Mouse (Mus musculus) cerebellum, adult 2 months (tissue): Measurements from ENCODE around the gene Arpp21. TPM values are rescaled to one million over a fixed set of nuclear protein-coding genes. Genes with fewer than 3 reads are reported as not detected.
A peak's percentile ranks its signal among the peaks of the same experiment; 100 is the strongest.

Experiments
- DNase-seq, 2 experiments: peaks; one replicate each; pipeline ENCODE4 v3.0.0; 2021
- H3K27ac ChIP-seq: fragments of 200-500 bp; 2 replicates; pipeline ENCODE4 v1.5.1; 2012; ENCODE audit warnings: low read length, control low read depth, inconsistent platforms; ENCODE audit not compliant: insufficient read depth
- H3K27me3 ChIP-seq: fragments of 200-500 bp; 2 replicates; pipeline ENCODE4 v1.6.1; 2012; ENCODE audit warnings: inconsistent platforms, mild to moderate bottlenecking, low read length, moderate library complexity; ENCODE audit not compliant: control insufficient read depth, insufficient read depth
- H3K4me1 ChIP-seq: fragments of 200-500 bp; 2 replicates; pipeline ENCODE4 v1.6.1; 2011; ENCODE audit warnings: low read length; ENCODE audit not compliant: control insufficient read depth, insufficient read depth
- H3K4me3 ChIP-seq: fragments of 200-500 bp; replicated peaks from 2 replicates; pipeline ENCODE3; 2011; ENCODE audit warnings: mild to moderate bottlenecking, low read depth, low read length, control low read depth; ENCODE audit not compliant: insufficient read depth
- CTCF ChIP-seq: fragments of 200-500 bp; IDR thresholded peaks from 2 replicates; pipeline ENCODE4 v1.5.1; 2011; ENCODE audit warnings: low read depth, mild to moderate bottlenecking, control low read depth, low read length, moderate library complexity, borderline replicate concordance; ENCODE audit not compliant: insufficient read depth
- POLR2A ChIP-seq: fragments of 200-500 bp; IDR thresholded peaks from 2 replicates; pipeline ENCODE4 v1.6.1; 2011; ENCODE audit warnings: low read length, control low read depth, borderline replicate concordance; ENCODE audit not compliant: insufficient read depth
- WGBS: fragments of 180-500 bp; shearing (Covaris S2); methylation state at CpG from one replicate; pipeline ENCODE4 v1.1.7; 2018; 5-methylcytosine and 5-hydroxymethylcytosine counted together
- polyA plus RNA-seq: library from polyadenylated mRNA; depleted of rRNA; stranded (reverse); fragments of >200 nt; gene quantifications from 2 replicates; pipeline ENCODE4 v1.2.3, GENCODE M21; 2012

Gene Arpp21
- polyA plus RNA-seq, 1 experiment: 116 TPM

GRCm38 (mm10) chr9:112227174-112227573 is 8.6 kb downstream of the Arpp21 start:
- Histone ChIP-seq H3K27ac (peak overlapping the region; percentile 24; the same call in 1 of the 2 replicates), H3K4me1 (peaks cover 21% of the 10 kb centered on the region), H3K27me3 (no peaks in the 10 kb centered on the region), H3K4me3 (peak overlapping the region; percentile 10)
- DNase-seq: peak in 1 of 2 experiments; percentile 39
- WGBS: 20% methylated on average over 13 of the region's 13 CpGs
- TF ChIP-seq POLR2A (no peak), CTCF (no peak)

GRCm38 (mm10) chr9:112226511-112226910 is 9.2 kb downstream of the Arpp21 start:
- Histone ChIP-seq H3K27ac (no peak overlapping the region), H3K4me1 (peaks cover 23% of the 10 kb centered on the region), H3K27me3 (no peaks in the 10 kb centered on the region), H3K4me3 (no peak overlapping the region)
- TF ChIP-seq POLR2A: no peak
- no peak for TF ChIP-seq CTCF
- peak in 1 of 2 experiments; percentile 11 for DNase-seq
- WGBS: 15% methylated on average over 1 of the region's 1 CpGs

GRCm38 (mm10) chr9:112225046-112225445 is 10.7 kb downstream of the Arpp21 start:
- Histone ChIP-seq H3K4me1 (peaks cover 23% of the 10 kb centered on the region), H3K27ac (no peak overlapping the region), H3K27me3 (no peaks in the 10 kb centered on the region), H3K4me3 (no peak overlapping the region)
- no peak for DNase-seq
- no peak for TF ChIP-seq CTCF
- no peak for TF ChIP-seq POLR2A
- 66% methylated on average over 2 of the region's 2 CpGs for WGBS

- H3K27me3 ChIP-seq: no peaks in the 10 kb centered on the region
- WGBS: 26% methylated on average over 8 of the region's 8 CpGs
- H3K27ac ChIP-seq: no peak overlapping the region
- TF ChIP-seq POLR2A: no peak
- no peak for TF ChIP-seq CTCF
- no peak for DNase-seq
- peaks cover 20% of the 10 kb centered on the region for H3K4me1 ChIP-seq
- no peak overlapping the region for H3K4me3 ChIP-seq
These were observed 16.4 kb downstream of the Arpp21 start for GRCm38 (mm10) chr9:112219372-112219771.

GRCm38 (mm10) chr9:112218237-112218636 is 17.5 kb downstream of the Arpp21 start:
- Histone ChIP-seq H3K4me3 (no peak overlapping the region), H3K4me1 (peaks cover 18% of the 10 kb centered on the region), H3K27ac (no peak overlapping the region), H3K27me3 (no peaks in the 10 kb centered on the region)
- TF ChIP-seq POLR2A (no peak), CTCF (no peak)
- 86% methylated on average over 3 of the region's 3 CpGs for WGBS
- no peak for DNase-seq

GRCm38 (mm10) chr9:112217161-112217560 is 18.6 kb downstream of the Arpp21 start:
- H3K4me1 ChIP-seq: peaks cover 18% of the 10 kb centered on the region
- TF ChIP-seq CTCF: no peak
- TF ChIP-seq POLR2A: no peak
- H3K27me3 ChIP-seq: no peaks in the 10 kb centered on the region
- WGBS: 60% methylated on average over 4 of the region's 4 CpGs
- DNase-seq: no peak
- no peak overlapping the region for H3K4me3 ChIP-seq
- H3K27ac ChIP-seq: no peak overlapping the region

- H3K27ac ChIP-seq: no peak overlapping the region
- DNase-seq: no peak
- 81% methylated on average over 10 of the region's 10 CpGs for WGBS
- no peaks in the 10 kb centered on the region for H3K27me3 ChIP-seq
- no peak for TF ChIP-seq CTCF
- TF ChIP-seq POLR2A: no peak
- no peak overlapping the region for H3K4me3 ChIP-seq
- H3K4me1 ChIP-seq: peaks cover 16% of the 10 kb centered on the region
These were observed 20.5 kb downstream of the Arpp21 start for GRCm38 (mm10) chr9:112215030-112215806.
